Mouse (Mus musculus) MEL (cell line): ENCODE data around the gene Cpeb3. TPM values are rescaled to one million over a fixed set of nuclear protein-coding genes. Genes with fewer than 3 reads are reported as not detected.

Source experiments
- DNase-seq: peaks from one replicate; pipeline ENCODE4 v3.0.0; 2011; ENCODE audit warnings: low read depth, low spot score
- H3K27ac ChIP-seq: 2 replicates; pipeline ENCODE4 v1.5.1; 2012; ENCODE audit warnings: low read depth, mild to moderate bottlenecking, control low read depth, low read length, moderate library complexity; ENCODE audit not compliant: control insufficient read depth
- H3K27me3 ChIP-seq, 2 experiments: fragments of 150-350 bp in 1 of 2; sonication (generic) in 1 of 2; 2 replicates each; pipeline ENCODE4 v1.6.1; 2012; ENCODE audit warnings: low read length in 2 of 2, mild to moderate bottlenecking in 2 of 2, improper control_type of control experiment in 1 of 2, moderate library complexity in 1 of 2; ENCODE audit not compliant: insufficient read depth in 2 of 2, control insufficient read depth in 1 of 2
- H3K36me3 ChIP-seq, 2 experiments: 2 replicates each; pipeline ENCODE4 v1.6.1; 2012 to 2014; ENCODE audit warnings: low read length in 2 of 2, improper control_type of control experiment in 1 of 2, inconsistent platforms in 1 of 2, mild to moderate bottlenecking in 1 of 2; ENCODE audit not compliant: insufficient read depth in 2 of 2, control insufficient read depth in 1 of 2
- H3K4me1 ChIP-seq, 2 experiments: fragments of 150-350 bp in 1 of 2; sonication (generic) in 1 of 2; 2 replicates each; pipeline ENCODE4 v1.6.1; 2012; ENCODE audit warnings: low read length in 2 of 2, improper control_type of control experiment in 1 of 2, mild to moderate bottlenecking in 1 of 2; ENCODE audit not compliant: insufficient read depth in 2 of 2, control insufficient read depth in 1 of 2
- H3K4me3 ChIP-seq, 2 experiments: fragments of 150-350 bp in 1 of 2; sonication (generic) in 1 of 2; 2 replicates each; pipeline ENCODE4 v1.5.1; 2012; ENCODE audit warnings: low read depth in 2 of 2, low read length in 2 of 2, mild to moderate bottlenecking in 2 of 2, moderate library complexity in 2 of 2, control low read depth in 1 of 2, improper control_type of control experiment in 1 of 2; ENCODE audit not compliant: control insufficient read depth in 1 of 2, insufficient read depth in 1 of 2
- H3K79me2 ChIP-seq: 2 replicates; pipeline ENCODE4 v1.6.1; 2012; ENCODE audit warnings: mild to moderate bottlenecking, low read length, moderate library complexity; ENCODE audit not compliant: control insufficient read depth, poor library complexity, insufficient read depth
- H3K9ac ChIP-seq: 2 replicates; pipeline ENCODE4 v1.6.1; 2012; ENCODE audit warnings: low read depth, mild to moderate bottlenecking, control low read depth, low read length, moderate library complexity; ENCODE audit not compliant: control insufficient read depth, poor library complexity, severe bottlenecking
- H3K9me3 ChIP-seq: fragments of 150-350 bp; sonication (generic); replicated peaks from 2 replicates; pipeline ENCODE4 v1.6.1; 2012; ENCODE audit warnings: mild to moderate bottlenecking, low read length, improper control_type of control experiment, moderate library complexity; ENCODE audit not compliant: insufficient read depth
- BHLHE40 ChIP-seq: IDR thresholded peaks from 2 replicates; pipeline ENCODE4 v1.6.1; 2012; ENCODE audit warnings: low read depth, mild to moderate bottlenecking, inconsistent platforms, low read length, improper control_type of control experiment, borderline replicate concordance
- CHD1 ChIP-seq: IDR thresholded peaks from 2 replicates; pipeline ENCODE4 v1.6.1; 2012; ENCODE audit warnings: low read depth, mild to moderate bottlenecking, inconsistent platforms, low read length, improper control_type of control experiment
- CHD2 ChIP-seq: IDR thresholded peaks from 2 replicates; pipeline ENCODE4 v1.6.1; 2011; ENCODE audit warnings: low read length, improper control_type of control experiment
- CTCF ChIP-seq, 3 experiments: IDR thresholded peaks in 2 of 3; conservative IDR thresholded peaks in 1 of 3; 2 replicates each; pipeline ENCODE4 v1.5.1; 2011 to 2012; ENCODE audit warnings: low read length in 3 of 3, low read depth in 2 of 3, mild to moderate bottlenecking in 2 of 3, improper control_type of control experiment in 1 of 3, inconsistent platforms in 1 of 3, mixed read lengths in 1 of 3, moderate library complexity in 1 of 3; ENCODE audit not compliant: control insufficient read depth in 1 of 3, insufficient read depth in 1 of 3, poor library complexity in 1 of 3, severe bottlenecking in 1 of 3
- ETS1 ChIP-seq: IDR thresholded peaks from 2 replicates; pipeline ENCODE4 v1.6.1; 2012; ENCODE audit warnings: low read depth, mild to moderate bottlenecking, inconsistent platforms, low read length, improper control_type of control experiment, moderate library complexity
- KAT2A ChIP-seq: conservative IDR thresholded peaks from 2 replicates; pipeline ENCODE4 v1.6.1; 2012; ENCODE audit warnings: low read depth, low read length, improper control_type of control experiment, inconsistent platforms
- MAX ChIP-seq: IDR thresholded peaks from 2 replicates; pipeline ENCODE4 v1.6.1; 2011; ENCODE audit warnings: low read length, improper control_type of control experiment
- MXI1 ChIP-seq: IDR thresholded peaks from 2 replicates; pipeline ENCODE4 v1.6.1; 2011; ENCODE audit warnings: mild to moderate bottlenecking, low read depth, low read length, improper control_type of control experiment
- MYC ChIP-seq: IDR thresholded peaks from 2 replicates; pipeline ENCODE4 v1.6.1; 2011; ENCODE audit warnings: low read depth, mild to moderate bottlenecking, low read length, improper control_type of control experiment, moderate library complexity
- NELFE ChIP-seq: IDR thresholded peaks from 2 replicates; pipeline ENCODE4 v1.6.1; 2011; ENCODE audit warnings: low read depth, low read length, improper control_type of control experiment
- POLR2A ChIP-seq, 2 experiments: IDR thresholded peaks; 2 replicates each; pipeline ENCODE4 v1.6.1; 2011 to 2012; ENCODE audit warnings: low read length in 2 of 2, mild to moderate bottlenecking in 2 of 2, control low read depth in 1 of 2, improper control_type of control experiment in 1 of 2, low read depth in 1 of 2, moderate library complexity in 1 of 2; ENCODE audit not compliant: control insufficient read depth in 1 of 2, insufficient read depth in 1 of 2, poor library complexity in 1 of 2
- POLR2AphosphoS2 ChIP-seq: IDR thresholded peaks from 2 replicates; pipeline ENCODE4 v1.6.1; 2011; ENCODE audit warnings: low read length, improper control_type of control experiment
- POLR2AphosphoS5 ChIP-seq: IDR thresholded peaks from 2 replicates; pipeline ENCODE4 v1.6.1; 2012; ENCODE audit warnings: low read depth, borderline replicate concordance, mild to moderate bottlenecking, inconsistent platforms, low read length, moderate library complexity, mixed read lengths
- RAD21 ChIP-seq: IDR thresholded peaks from 2 replicates; pipeline ENCODE4 v1.6.1; 2011; ENCODE audit warnings: mild to moderate bottlenecking, low read depth, low read length, improper control_type of control experiment
- SIN3A ChIP-seq: IDR thresholded peaks from 2 replicates; pipeline ENCODE4 v1.6.1; 2012; ENCODE audit warnings: low read length, improper control_type of control experiment, inconsistent platforms
- SMC3 ChIP-seq: IDR thresholded peaks from 2 replicates; pipeline ENCODE4 v1.6.1; 2011; ENCODE audit warnings: low read depth, low read length, improper control_type of control experiment
- TAL1 ChIP-seq: IDR thresholded peaks from 2 replicates; pipeline ENCODE4 v1.6.1; 2012; ENCODE audit warnings: mild to moderate bottlenecking, inconsistent platforms, low read length, moderate library complexity, mixed read lengths
- TBP ChIP-seq: IDR thresholded peaks from 2 replicates; pipeline ENCODE4 v1.8.0; 2011; ENCODE audit warnings: low read depth, low read length, improper control_type of control experiment
- TCF12 ChIP-seq: IDR thresholded peaks from 2 replicates; pipeline ENCODE4 v1.6.1; 2014; ENCODE audit warnings: low read depth, mild to moderate bottlenecking, inconsistent platforms, low read length, improper control_type of control experiment, moderate library complexity
- UBTF ChIP-seq: IDR thresholded peaks from 2 replicates; pipeline ENCODE4 v1.6.1; 2012; ENCODE audit warnings: low read depth, mild to moderate bottlenecking, inconsistent platforms, low read length, improper control_type of control experiment, moderate library complexity, borderline replicate concordance; ENCODE audit not compliant: insufficient read depth
- USF1 ChIP-seq: IDR thresholded peaks from 2 replicates; pipeline ENCODE4 v1.6.1; 2014; ENCODE audit warnings: low read depth, mild to moderate bottlenecking, inconsistent platforms, low read length, improper control_type of control experiment, moderate library complexity
- polyA plus RNA-seq, 2 experiments: library from polyadenylated mRNA; stranded (reverse) in 1 of 2; unstranded in 1 of 2; fragments of >175 nt in 1 of 2; fragments of >200 nt in 1 of 2; gene quantifications; 2 replicates each; pipeline versions ENCODE4 v1.2.1 to v1.2.4; 2012; ENCODE audit warnings: low replicate concordance in 2 of 2, low read depth in 1 of 2; ENCODE audit not compliant: insufficient read length in 2 of 2, insufficient read depth in 1 of 2, missing spikeins in 1 of 2
- total RNA-seq: library from RNA; depleted of rRNA; stranded (reverse); fragments of 300-350 nt; gene quantifications from 2 replicates; pipeline ENCODE4 v1.2.3, GENCODE M21; 2012

The Cpeb3 gene
- total and polyA plus RNA-seq, 3 experiments = 0.35 to 0.93 TPM; not detected in 1

DNA sequence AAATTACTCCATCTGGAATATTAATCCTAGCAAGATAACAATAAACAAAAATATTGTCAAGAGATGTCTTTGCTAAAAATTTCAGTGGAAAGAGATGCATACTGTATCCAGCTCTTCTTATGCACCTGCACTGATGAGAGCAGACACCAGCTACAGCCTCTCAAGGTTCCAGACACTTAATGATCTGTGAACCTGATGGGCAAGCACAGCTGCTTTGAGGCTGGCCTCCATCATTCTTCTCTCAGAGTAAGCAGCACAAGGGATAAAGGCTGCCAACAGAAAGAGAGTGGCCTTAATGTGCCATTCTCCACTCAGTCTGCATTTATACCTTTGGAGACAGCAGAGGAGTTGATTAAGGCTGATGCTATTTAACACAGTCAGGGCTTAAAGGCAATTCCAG lies 167.5 kb downstream of the Cpeb3 start:
- TF ChIP-seq ETS1 (no peak), POLR2A (IDR thresholded peaks at IDR 0.05; ENCODE audit: control insufficient read depth in 1 of 2, insufficient read depth in 1 of 2, low read depth in 1 of 2, low read length in 2 of 2, poor library complexity in 1 of 2) (no peak), RAD21 (no peak), MXI1 (no peak), MYC (no peak), BHLHE40 (no peak), TBP (no peak), SIN3A (no peak), CTCF (IDR thresholded peaks at IDR 0.05 in 2 of 3, conservative IDR thresholded peaks at IDR 0.05 in 1 of 3; ENCODE audit: control insufficient read depth in 1 of 3, insufficient read depth in 1 of 3, low read depth in 2 of 3, low read length in 3 of 3, poor library complexity in 1 of 3, severe bottlenecking in 1 of 3) (no peak), CHD2 (no peak), UBTF (no peak)
- H3K4me1 ChIP-seq = peaks cover 0 to 3% of the 10 kb centered on the region in 2 experiments; a peak in 1 of 4 replicates
- no peaks in the 10 kb centered on the region for H3K36me3 ChIP-seq

GRCm38 (mm10) chr19:37032364-37032763 lies 176.0 kb downstream of the Cpeb3 start:
- Histone ChIP-seq H3K4me1 (no peaks in the 10 kb centered on the region), H3K9me3 (no peaks in the 10 kb centered on the region), H3K79me2 (no peaks in the 10 kb centered on the region), H3K36me3 (no peaks in the 10 kb centered on the region), H3K27me3 (no peaks in the 10 kb centered on the region), H3K4me3 (no peak overlapping the region), H3K27ac (no peak overlapping the region), H3K9ac (no peak overlapping the region)
- TF ChIP-seq TAL1 = no peak
- TF ChIP-seq SIN3A = no peak
- TF ChIP-seq SMC3 = no peak
- no peak for TF ChIP-seq TCF12
- TF ChIP-seq POLR2AphosphoS2 = no peak
- TF ChIP-seq NELFE = no peak
- TF ChIP-seq KAT2A = no peak
- no peak for DNase-seq

More for the DNA sequence above, 167.5 kb downstream of the Cpeb3 start:
- no peak overlapping the region for H3K9ac ChIP-seq
- H3K4me3 ChIP-seq = no peak overlapping the region
- DNase-seq = no peak
- H3K27me3 ChIP-seq = no peaks in the 10 kb centered on the region
- no peaks in the 10 kb centered on the region for H3K9me3 ChIP-seq
- no peaks in the 10 kb centered on the region for H3K79me2 ChIP-seq
- no peak overlapping the region for H3K27ac ChIP-seq

- H3K27me3 ChIP-seq = no peaks in the 10 kb centered on the region
- TF ChIP-seq CHD1 (no peak), USF1 (no peak), POLR2AphosphoS5 (no peak), MAX (no peak)
- TF ChIP-seq, all 39 proteins: peak for 0
- H3K4me1 ChIP-seq = no peaks in the 10 kb centered on the region
These were observed 177.0 kb downstream of the Cpeb3 start for GRCm38 (mm10) chr19:37031446-37031845.

More at GRCm38 (mm10) chr19:37031446-37031845, 177.0 kb downstream of the Cpeb3 start:
- DNase-seq = no peak
- H3K36me3 ChIP-seq = no peaks in the 10 kb centered on the region
- H3K4me3 ChIP-seq = no peak overlapping the region
- no peaks in the 10 kb centered on the region for H3K9me3 ChIP-seq
- H3K27ac ChIP-seq = no peak overlapping the region
- no peaks in the 10 kb centered on the region for H3K79me2 ChIP-seq
- no peak overlapping the region for H3K9ac ChIP-seq
